Mouse (Mus musculus) CD4-positive helper T cell, adult 2 months (primary cell): ENCODE results near the gene Cfap221.

Experiments
- DNase-seq: peaks from one replicate; pipeline ENCODE4 v3.0.0-alpha.2; 2012; ENCODE audit warnings: low read depth, missing footprints, low spot score

Cfap221 gene

DNA sequence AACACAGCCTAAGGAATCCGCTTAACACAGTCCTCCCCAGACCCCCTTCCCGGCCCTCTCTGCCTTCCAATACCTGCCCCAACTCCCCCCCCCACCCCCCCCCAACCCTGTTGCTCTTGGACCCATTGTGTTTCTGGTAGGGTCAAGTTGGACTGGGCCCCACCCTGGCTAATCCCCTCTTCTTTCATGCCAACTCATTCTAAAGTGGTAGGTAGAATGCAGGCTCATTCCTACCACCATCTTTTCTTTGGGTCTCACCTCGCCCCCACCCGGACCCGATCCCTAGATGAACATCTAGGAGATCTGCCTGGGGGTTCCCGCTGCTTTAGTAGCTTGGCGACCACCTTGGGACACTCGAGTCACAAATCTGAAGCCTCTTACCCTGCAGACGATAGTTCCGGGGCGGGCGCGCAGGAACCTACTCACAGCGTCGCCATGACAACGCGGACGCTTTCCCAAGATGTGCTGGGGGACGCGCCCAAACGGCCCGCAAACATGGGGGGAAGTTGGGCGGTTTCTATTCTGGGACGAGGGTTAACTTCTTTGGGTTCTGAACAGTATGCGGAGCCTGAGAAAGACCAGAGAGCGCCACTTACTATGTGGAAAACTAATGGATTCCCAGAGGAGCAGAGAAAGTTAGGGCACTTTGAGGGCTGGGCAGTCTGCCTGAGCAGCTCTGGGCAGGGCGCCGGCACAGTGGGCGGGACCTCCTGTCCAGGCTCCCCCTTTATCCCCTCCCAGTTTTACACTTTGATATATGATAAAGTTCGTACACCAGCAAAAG lies at the start of gene Cfap221:
TSS of gene Cfap221 (minus strand) at position 437 of the 784 bp plus-strand sequence.
- DNase-seq, result no peak

DNA sequence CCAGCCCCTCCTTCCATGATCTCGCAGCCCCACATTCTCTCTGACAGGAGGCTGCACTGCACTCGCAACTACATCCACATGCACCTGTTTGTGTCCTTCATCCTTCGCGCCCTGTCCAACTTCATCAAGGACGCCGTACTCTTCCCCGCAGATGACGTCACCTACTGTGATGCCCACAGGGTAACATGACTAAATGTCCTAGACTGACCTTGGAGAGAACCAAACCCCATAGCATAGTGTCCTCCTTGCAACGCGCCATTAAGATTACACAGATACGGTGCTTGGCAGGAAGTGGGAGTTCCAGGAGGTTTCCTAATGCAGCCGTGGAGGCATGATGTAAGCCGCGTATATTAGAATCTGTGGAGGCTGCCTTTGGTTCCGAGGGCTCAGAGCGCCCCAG lies 47.5 kb upstream of the Cfap221 start:
- no peak for DNase-seq

DNA sequence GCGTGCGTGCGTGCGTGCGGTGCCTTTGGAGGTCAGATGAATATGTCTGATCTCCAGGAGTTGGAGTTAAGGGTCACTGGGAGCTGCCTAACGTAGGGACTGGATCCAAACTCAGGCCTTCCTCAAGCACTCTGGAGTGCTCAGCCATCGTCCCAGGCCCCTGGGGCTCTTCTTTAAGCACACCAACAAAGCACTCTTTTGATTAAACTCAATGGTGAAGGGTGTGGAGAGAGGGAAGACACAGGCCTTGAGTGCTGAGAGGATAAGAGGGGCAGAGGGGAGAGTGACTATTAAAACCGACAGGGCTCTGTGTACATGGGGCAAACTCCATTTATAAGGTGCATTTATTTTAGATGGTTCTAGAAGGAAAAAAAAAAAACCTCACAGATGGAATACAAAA lies 45.4 kb upstream of the Cfap221 start:
- no peak for DNase-seq

DNA sequence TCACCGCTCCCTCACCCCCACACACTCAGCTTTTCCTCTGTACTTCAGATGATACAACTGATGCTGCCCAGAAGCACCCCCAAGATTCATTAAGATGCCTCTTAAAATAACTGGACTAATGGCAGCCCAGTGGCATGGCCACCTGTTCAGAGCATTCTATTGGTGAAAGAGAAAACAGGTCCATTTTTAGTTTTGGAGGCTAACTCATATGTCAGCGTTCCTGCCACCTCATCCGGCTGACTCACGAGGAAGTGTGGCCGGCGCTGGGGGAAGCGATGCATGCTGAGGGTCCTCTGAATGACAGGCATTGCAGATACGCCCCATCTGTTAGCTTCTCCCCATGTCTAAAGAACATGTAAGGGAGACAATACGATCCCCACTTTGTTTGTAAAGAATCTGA lies 41.6 kb upstream of the Cfap221 start:
- no peak for DNase-seq

DNA sequence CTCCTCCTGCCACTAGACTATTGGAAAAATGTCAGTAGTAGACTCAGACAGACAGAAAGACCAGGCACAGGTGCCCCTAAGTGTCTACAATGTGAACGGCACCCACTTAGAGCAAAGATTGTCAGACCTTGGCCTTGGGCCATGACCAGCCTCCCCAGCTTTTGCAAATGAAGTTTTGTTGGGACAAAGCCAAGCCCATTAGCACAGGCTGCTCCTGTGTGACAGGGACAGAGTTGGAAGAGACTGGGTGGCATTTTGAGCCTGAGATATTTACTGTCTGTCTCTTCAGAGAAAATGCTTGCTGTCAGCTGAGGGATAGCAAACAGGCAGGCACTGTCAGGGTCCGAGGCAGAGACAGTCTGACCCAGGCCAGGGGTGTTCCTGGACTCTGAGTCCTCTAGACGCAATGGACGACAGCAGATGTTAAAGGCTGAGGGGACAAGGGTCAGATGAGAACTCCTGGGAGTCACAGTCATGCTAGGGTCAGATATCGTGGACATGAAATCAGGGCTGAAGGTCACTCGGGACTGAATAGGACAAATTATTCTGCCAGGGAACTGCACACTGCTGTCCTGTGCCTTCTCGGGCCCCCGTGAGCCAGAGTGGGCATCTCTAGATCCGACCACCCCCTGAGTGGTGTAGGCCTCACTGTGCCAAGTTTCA lies 40.1 kb upstream of the Cfap221 start:
- no peak for DNase-seq

DNA sequence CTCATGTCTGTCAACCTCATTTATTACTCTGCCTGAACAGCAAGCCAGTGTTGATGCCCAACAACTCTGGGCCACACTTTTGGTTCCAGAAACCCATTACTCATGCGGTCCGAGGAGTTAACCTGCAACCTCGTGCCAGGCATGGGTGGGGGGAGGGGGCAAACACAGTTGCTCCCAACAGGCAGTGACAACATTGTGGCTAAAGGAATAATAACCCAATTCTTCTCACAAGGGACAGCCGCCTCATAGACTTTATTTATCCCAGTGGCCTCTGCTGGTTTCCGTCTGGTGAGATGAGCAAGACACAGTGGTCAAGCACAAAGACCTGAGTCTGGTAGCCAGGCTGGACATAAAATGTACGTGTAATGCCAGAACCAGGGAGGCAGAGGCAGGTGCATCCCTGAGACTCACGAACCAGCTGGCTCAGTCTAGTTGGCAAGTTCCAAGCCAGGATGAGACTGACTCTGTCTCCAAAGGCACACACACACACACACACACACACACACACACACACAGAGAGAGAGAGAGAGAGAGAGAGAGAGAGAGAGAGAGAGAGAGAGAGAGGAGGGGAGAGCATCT lies 38.5 kb upstream of the Cfap221 start:
- no peak for DNase-seq

DNA sequence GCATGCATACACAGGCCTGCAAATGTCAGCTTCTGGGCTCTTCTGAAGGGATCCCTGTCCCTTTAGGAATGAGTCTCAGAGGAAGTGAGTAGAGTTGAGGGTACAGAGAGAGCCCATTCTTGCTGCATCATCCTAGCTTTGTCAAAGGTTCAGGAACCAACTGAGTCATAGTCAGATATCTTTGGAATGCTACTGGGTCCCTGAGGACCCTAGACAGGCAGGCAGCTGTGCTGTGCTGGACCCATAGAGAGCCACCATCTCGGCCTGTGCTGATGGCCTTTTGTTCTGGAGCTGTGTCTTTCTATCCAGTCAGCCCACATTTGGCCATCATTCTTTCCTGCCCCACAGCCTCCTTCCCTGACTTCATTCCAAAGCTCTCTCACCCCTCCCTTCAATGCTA lies 37.8 kb upstream of the Cfap221 start:
- no peak for DNase-seq

DNA sequence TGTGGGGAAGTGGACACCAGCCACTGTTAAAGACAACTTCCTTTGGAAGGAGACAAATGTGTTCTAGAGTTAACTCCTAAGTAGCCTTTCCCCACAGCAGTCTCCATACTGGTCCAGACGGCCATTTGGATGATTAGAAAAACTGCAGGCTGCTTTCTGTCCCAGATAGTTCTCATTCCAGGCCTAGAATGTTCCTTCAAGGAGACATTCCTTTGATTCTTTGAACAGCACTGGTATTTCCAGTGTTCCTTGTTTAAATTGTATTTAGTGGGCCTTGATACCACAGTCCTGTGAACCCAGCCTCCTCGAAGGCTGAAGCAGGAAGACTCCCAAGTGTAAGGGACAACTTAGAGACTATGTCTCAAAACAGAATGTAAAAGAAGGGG lies 36.4 kb upstream of the Cfap221 start:
- no peak for DNase-seq

DNA sequence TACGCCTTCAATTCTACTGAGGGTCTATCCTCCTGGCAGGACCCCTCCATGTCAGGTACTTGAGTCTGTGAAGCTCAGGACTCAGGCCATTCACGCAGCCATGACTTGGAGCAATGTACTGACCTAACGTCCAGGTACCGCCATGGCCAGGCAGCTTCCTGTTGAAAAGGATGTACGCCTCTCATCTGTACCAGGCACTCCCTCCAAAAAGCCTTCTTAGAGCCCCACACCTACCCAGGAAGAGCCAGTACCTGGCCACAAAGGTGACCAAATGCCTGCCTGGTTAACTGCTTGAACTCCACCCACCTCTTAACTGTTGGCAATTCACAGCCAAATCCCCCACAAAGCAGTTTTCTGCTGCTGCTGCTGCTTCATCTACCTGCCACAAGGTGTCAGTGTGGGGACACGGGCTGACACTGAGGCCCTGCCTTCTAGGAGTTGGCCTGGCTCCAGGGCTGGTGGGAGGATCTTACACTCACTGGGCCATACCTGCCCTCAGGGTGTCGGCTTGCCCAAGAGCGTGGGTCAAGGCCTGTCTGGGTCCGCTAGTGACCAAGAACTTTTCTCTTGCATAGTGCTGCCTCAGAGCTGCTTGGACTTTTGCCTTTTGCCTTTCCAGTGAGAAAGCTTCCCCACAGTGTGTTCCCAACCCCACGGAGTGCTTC lies 35.9 kb upstream of the Cfap221 start:
- peak; percentile 79 for DNase-seq

DNA sequence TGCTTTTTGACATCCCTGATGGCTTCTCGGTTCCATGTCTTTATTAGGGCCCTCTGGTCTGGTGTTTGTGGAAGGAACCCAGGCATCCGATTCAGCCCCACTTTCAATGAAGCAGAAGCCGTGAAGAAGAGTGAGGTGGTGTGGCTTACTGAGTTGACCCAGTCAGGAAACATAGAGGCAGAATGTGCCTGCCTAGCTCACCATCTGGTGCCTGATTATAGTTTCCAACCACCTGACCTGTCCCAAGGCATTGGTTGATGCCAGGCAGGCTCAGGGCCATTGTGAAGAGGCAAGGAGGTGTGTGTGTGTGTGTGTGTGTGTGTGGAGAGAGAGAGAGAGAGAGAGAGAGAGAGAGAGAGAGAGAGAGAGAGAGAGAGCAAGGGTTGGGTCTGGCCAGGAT lies 33.4 kb upstream of the Cfap221 start:
- DNase-seq, result no peak

DNA sequence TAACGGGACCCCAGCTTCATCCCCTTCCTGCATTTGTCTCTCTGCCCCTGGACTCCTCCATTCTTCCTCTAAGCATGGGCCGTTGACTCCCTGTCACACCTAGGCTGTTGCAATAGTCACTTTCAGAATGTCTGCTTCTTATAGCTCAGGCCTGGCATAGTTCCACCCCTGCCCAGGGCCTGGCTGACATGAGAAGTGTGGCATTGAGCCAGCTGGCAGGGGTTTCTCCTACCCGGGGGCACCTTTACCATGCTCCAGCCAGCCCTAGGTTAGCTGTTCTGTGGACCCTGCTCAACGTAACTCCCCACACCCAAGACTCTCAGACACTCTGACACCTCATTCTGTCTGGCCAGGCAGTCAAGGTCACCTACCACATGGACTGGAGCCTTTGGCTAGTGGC lies 30.7 kb upstream of the Cfap221 start:
- no peak for DNase-seq

DNA sequence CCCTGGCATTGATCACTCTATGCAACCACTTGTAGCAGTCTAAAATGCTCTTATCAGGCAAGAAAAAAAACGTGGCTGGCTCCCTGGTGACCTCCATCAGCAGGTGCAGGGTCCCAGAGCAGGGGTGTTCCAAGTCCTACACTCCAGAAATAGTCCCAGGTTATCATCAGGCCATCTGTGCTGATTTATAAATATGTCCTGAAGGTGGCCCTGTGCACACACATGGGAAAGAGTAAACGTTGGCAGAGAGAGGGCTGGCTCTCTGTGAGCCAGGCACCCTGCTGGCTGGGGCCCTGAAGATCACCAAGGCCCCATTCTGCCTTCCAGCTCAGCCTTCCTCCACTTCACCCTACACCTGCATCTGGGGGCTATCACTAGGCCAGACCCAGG lies 28.0 kb upstream of the Cfap221 start:
- no peak for DNase-seq

DNA sequence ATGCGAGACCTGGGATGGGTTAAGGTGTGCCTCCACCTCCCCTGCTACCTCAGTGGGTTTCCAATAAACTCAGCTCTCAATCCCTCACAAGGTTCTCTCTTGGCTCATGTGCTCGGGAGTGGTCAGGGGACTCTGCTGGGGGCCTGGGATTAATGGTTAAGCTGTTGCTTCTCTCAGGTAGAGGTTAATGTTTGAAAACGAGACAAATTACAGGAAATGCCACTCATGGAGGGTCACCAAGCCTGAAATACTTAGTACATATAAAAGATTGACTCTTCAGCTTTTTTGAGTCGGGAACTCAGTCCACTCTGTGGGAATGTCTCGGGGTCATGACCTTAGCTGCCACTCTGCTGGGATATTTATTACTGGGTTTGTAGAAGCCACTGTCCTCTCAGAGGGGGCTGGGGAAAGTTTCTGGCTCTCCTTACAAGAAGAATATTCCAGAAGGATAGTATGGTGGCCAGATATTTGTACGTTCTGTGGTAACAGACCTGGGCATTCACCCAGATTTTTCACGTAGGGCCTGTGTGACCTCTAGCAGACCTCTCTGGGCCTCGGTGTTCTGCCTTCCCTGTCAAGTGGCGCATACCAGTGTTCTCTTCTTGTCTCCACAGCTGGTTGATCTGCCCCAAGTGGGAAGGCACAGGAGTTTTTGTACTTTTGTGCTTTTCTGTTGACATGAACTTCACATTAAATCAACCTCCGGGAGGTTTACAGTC lies 27.5 kb upstream of the Cfap221 start:
- DNase-seq, result no peak

DNA sequence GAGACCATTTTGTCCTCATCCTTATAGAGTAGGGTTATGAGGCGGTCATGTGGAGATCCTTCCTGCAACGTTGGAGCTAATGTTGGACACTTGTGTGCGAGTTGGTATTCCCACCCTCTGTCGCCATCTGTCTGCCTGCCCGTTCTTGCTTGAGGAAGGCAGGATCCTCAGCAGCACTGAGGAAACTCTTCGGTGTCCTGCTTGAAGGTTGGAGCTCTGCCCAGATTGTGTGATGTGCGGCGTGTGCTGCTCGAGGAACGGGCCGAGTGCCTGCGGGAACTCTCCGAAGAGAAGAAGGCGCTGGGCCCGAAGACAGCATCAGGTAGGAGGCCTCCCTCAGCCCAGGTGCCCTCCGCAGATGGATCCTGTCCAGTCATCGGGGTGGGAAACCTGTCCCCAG lies 24.9 kb upstream of the Cfap221 start:
- no peak for DNase-seq

DNA sequence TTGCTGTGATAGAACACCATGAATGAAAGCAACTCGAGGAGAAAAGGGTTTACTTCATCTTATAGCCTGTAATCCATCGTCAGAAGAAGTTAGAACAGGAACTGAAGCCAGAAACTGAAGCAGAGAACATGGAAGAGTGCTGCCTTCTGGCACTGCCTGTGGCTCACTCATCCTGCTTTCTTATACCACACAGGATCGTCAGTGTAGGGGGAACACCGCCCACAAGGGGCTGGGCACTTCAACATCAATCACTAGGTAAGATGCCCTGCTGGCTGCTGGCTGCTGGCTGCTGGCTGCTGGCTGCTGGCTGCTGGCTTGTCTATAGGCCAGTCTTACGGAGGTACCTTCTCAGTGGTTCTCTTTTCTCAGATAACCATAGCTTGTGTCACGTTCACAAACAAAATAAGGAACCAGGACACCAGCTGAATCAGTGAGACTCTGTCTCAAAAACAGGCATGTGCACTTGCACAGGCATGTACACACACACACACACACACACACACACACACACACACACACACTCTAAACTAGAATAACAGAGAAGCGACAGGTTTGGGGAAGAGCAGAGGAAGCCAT lies 23.4 kb upstream of the Cfap221 start:
- no peak for DNase-seq

DNA sequence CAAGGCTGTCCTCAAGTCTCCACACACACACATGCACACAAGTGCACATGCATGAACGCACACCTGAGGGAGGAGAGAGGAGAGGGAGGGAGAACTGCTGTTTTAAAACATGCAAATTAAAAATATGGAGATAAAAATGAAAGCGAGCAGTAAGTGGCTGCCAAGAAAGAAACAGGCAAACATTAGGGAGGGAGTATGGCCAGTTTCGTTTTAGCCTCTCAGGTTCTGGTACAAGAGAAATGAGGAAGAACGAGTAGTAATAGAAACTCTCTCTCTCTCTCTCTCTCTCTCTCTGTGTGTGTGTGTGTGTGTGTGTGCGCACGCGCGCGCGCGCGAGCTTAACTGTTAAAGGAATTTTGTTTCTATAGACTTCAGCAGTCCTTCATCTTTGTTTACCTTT lies 22.4 kb upstream of the Cfap221 start:
- no peak for DNase-seq

DNA sequence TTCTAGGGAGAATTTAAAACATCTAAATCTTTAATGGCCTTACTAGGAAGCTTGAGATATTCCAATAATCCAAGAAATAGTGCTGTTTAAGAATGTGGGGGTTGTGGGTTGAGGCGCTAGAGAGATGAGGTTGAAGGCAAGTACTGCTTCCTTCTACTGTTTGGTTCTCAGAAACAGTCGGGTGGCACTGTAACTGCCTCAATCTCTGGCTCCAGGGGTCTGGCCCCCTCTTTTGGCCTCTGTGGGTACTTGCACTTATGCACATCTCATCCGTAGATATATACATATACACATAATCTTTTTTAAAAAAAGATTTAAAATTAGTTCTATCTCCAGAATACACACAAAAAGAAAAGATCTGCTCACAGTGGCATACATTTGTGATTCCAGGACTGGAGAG lies 21.9 kb upstream of the Cfap221 start:
- no peak for DNase-seq

DNA sequence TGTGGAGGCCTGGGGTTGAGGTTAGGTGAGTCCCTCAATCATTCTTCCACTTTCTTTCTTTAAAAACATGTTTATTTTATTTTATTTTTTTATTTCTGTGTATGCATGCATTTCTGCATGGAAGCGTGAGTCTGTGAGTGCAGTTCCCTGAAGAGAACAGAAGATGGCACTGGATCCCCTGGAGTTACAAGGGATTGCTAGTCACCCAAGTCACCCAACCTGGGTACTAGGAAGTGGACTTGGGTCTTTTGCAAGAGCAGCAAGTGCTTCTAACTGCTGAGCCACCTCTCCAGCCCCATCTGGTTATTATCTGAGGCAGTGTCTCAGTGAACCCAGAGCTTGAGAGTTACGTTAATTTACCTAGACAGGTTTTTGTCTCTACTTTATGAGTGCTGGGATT lies 19.2 kb upstream of the Cfap221 start:
- no peak for DNase-seq

DNA sequence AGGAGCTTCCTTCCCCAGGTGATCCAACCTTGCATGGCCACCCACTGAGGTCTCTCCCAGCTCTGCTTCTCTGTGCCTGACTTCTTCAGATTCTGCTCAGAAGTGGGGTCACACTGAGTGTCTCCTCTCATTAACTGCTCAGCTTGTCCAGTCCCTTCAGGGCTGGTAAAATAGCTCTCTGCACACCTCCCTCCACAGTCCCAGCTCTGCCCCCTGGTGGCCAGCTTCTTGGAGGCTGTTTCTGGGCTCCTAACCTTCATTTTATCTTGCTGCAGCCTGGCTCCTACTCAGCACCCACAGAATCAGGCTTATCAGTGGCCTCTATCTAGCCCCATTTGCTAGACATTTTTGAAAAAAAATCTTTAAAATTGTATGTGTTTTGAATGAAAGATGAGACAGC lies 16.1 kb upstream of the Cfap221 start:
- peak; percentile 19 for DNase-seq

DNA sequence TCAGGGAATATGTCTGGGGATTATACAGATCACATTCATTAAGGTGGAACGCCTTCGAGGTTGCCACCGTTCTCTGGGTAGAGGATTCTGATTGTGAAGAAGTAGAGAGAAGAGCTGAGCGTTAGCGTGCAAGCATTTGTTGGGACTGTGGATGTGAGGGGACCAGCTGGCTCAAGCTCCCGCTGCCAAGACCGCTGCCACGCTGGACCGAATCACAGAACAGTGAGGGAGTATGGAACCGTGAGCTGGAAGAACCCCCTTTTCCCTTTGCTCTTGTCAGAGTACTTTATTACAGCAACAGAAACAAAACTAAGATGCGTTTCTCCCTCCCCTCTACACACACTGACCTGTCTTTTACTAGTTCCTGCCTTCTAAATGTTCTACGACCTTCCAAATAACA lies 15.6 kb upstream of the Cfap221 start:
- DNase-seq, result no peak

DNA sequence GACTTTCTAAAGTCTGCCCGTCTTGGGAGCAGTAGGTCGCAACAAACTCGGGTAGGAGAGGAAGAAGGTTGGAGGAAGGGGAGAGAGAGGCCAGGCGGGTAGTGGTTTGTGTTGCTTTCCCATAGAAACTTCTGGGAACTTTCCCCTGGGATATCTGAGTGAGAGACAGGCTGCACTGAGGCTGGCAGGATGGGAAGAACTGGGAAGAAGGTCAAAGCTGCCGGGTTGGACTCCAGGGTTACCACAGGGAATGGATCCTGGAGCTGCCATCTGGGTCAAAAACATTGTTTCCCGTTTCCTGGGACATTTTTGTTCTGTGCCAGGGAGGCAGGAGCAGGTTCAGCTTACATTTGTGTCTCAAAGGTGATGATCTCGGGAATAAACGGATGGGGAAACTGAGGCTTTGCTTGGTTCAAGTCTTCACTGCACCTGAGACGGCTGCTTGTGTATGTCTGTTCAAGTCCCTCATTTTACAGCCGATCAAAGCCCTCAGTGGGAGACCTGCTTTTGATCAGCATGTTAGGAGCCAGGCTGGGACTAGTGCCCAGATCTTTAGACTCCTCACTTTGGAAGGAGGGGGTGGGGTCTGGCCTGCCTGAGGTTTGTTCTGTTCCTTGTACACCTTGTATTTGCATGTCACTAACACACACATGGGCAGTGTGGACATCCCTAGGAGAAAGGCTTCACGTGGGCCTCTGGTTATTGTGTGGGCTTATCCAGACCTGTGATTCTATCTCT lies 11.0 kb upstream of the Cfap221 start:
- no peak for DNase-seq
